In the genomic region with DNA sequence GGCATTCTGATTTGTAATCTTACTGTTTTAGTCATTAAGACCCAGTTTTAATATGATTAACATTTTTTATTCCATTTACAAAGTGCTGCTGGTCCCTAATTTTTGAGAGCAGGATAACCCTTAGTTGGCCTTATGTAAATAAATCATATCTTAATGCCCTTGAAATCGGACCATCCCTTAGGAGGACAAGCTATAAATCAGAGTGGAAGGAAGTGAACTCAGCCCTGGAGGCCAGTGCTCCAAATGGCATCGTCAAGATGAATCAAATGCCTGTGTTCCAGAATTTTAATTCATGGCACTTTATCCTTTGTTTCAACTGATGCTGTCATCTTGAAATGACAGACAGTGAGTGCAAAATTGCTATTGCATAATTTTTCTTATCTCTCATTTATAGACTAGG, we compare ENCODE assay signal across 27 mouse cellular contexts.
DNase-seq lines count a peak whose midpoint lies in the region; ATAC-seq and TF ChIP-seq lines count a peak whose summit lies in the region.
"Had no signal": no experiment of that assay in that cellular context is flagged by ENCODE, and none has a peak within 500 bp of the region (broad histone marks: within the 10 kb centered on the region; RNA-seq: fewer than 3 reads in every experiment).

No protein-coding gene starts in this region.

- TF ChIP-seq CTCF in kidney, postnatal 0 days (IDR thresholded peaks at IDR 0.05; ENCODE audit: low read depth) = no peak

- H3K4me1 ChIP-seq in kidney, postnatal 0 days (replicated peaks; ENCODE audit: insufficient read depth, low read length) = no peaks in the 10 kb centered on the region
- H3K4me1 ChIP-seq: forebrain, embryonic 10.5 days; forebrain, embryonic 13.5 days; heart, embryonic 10.5 days; heart, embryonic 13.5 days had no signal

- H3K9me3 ChIP-seq in kidney, postnatal 0 days (replicated peaks; ENCODE audit: low read length) = no peaks in the 10 kb centered on the region
- H3K9me3 ChIP-seq: forebrain, embryonic 10.5 days; forebrain, embryonic 13.5 days; heart, embryonic 10.5 days; heart, embryonic 13.5 days had no signal

- ATAC-seq in kidney, postnatal 0 days (replicated peaks; ENCODE audit: low FRiP score, low read depth) = no peak
- ATAC-seq: forebrain, embryonic 13.5 days; forebrain, embryonic 16.5 days; hindbrain, postnatal 0 days; inflammation-experienced regulatory T-cells, adult 6 months; intestine, embryonic 16.5 days; Patski had no signal

- no peak overlapping the region for H3K4me2 ChIP-seq in kidney, postnatal 0 days (ENCODE audit: low read length)
- H3K4me2 ChIP-seq: forebrain, embryonic 13.5 days; heart, embryonic 13.5 days; hindbrain, embryonic 14.5 days had no signal

- H3K9ac ChIP-seq in kidney, postnatal 0 days (ENCODE audit: low read depth, low read length) = no peak overlapping the region
- H3K9ac ChIP-seq: forebrain, embryonic 13.5 days; heart, embryonic 13.5 days; hindbrain, embryonic 14.5 days had no signal

- H3K27ac ChIP-seq in kidney, postnatal 0 days = no peak overlapping the region
- H3K27ac ChIP-seq: forebrain, embryonic 10.5 days; forebrain, embryonic 13.5 days; heart, adult 2 months; heart, embryonic 10.5 days; heart, embryonic 13.5 days; hindbrain, embryonic 14.5 days; hindbrain, postnatal 0 days had no signal

- H3K4me3 ChIP-seq in kidney, postnatal 0 days (replicated peaks; ENCODE audit: low read depth, low read length) = no peak overlapping the region
- H3K4me3 ChIP-seq: forebrain, embryonic 10.5 days; forebrain, embryonic 13.5 days; heart, adult 2 months; heart, embryonic 10.5 days; heart, embryonic 13.5 days had no signal

- WGBS in kidney, postnatal 0 days = 15% methylated on average over 2 of the region's 2 CpGs

- H3K27me3 ChIP-seq in kidney, postnatal 0 days (ENCODE audit: insufficient read depth, low read length) = no peaks in the 10 kb centered on the region
- H3K27me3 ChIP-seq: forebrain, embryonic 13.5 days; heart, embryonic 13.5 days; Patski had no signal

- peak; percentile 12 to 69 for DNase-seq in adrenal gland, adult (ENCODE audit: inconsistent age in 2 of 2, low spot score in 1 of 2)
- no peak for DNase-seq in adrenal gland, adult 18-20 months (ENCODE audit: low spot score in 2 of 2)
- peak; percentile 4 for DNase-seq in adrenal gland, postnatal 14 days
- DNase-seq in adrenal gland, postnatal 25 days = no peak
- DNase-seq in kidney, postnatal 0 days (ENCODE audit: low spot score) = peak; percentile 5
- no peak for DNase-seq in kidney, adult 9 months
- DNase-seq in Muller cell, postnatal 12 days (ENCODE audit: inconsistent ontology term) = peak; percentile 6
- DNase-seq in thymus, postnatal 10 days (ENCODE audit: low spot score in 2 of 2) = no peak
- DNase-seq: cerebellum, adult 11-12 months; cerebellum, adult 8-10 months; cerebellum, postnatal 10 days; cerebellum, postnatal 36 days; gastrocnemius, postnatal 10 days; gastrocnemius, postnatal 36 days; heart, adult 2 months; heart, postnatal 14 days; heart, postnatal 4 days had no signal

- no peaks in the 10 kb centered on the region for H3K36me3 ChIP-seq in kidney, postnatal 0 days (ENCODE audit: insufficient read depth, low read length)
- H3K36me3 ChIP-seq: forebrain, embryonic 10.5 days; heart, embryonic 10.5 days; heart, embryonic 13.5 days had no signal

Comparison
In these comparisons a context has a peak if more than half of its experiments do, and no peak if none do; other contexts are left out.
1. DNase-seq: peak in adrenal gland, adult (2 of 2), adrenal gland, postnatal 14 days (single experiment), kidney, postnatal 0 days (single experiment) and Muller cell, postnatal 12 days (single experiment); none in adrenal gland, adult 18-20 months (0 of 2), adrenal gland, postnatal 25 days (single experiment), kidney, adult 9 months (single experiment) and thymus, postnatal 10 days (0 of 2).